Mouse (Mus musculus) intestine, embryonic 16.5 days (tissue): ENCODE data around the gene Mprip. TPM values are rescaled to one million over a fixed set of nuclear protein-coding genes. Genes with fewer than 3 reads are reported as not detected.

Experiments used
- ATAC-seq: fragments of 200-750 bp; cut with Nextera tagmentation; 2 replicates; pipeline ENCODE4 v1.8.0; 2017; ENCODE audit warnings: moderate TSS enrichment, moderate library complexity
- H3K27ac ChIP-seq: fragments of 300-500 bp; sonication (generic); 2 replicates; pipeline ENCODE4 v1.5.1; 2014; ENCODE audit warnings: mild to moderate bottlenecking, low read length
- H3K27me3 ChIP-seq: fragments of 300-500 bp; sonication (generic); replicated peaks from 2 replicates; pipeline ENCODE4 v1.6.1; 2014; ENCODE audit warnings: low read length, control low read depth, mixed read lengths; ENCODE audit not compliant: control insufficient read depth, insufficient read depth
- H3K36me3 ChIP-seq: fragments of 300-500 bp; sonication (generic); 2 replicates; pipeline ENCODE4 v1.6.1; 2014; ENCODE audit warnings: low read length, control low read depth; ENCODE audit not compliant: control insufficient read depth, insufficient read depth
- H3K4me1 ChIP-seq: fragments of 300-500 bp; sonication (generic); 2 replicates; pipeline ENCODE4 v1.6.1; 2014; ENCODE audit warnings: low read length, control low read depth, mixed read lengths; ENCODE audit not compliant: control insufficient read depth, insufficient read depth
- H3K4me2 ChIP-seq: fragments of 300-500 bp; sonication (generic); 2 replicates; pipeline ENCODE4 v1.6.1; 2014; ENCODE audit warnings: low read depth, low read length, control low read depth
- H3K4me3 ChIP-seq: fragments of 300-500 bp; sonication (generic); 2 replicates; pipeline ENCODE4 v1.5.1; 2014; ENCODE audit warnings: mild to moderate bottlenecking, low read length
- H3K9ac ChIP-seq: fragments of 300-500 bp; sonication (generic); 2 replicates; pipeline ENCODE4 v1.6.1; 2014; ENCODE audit warnings: low read depth, low read length
- H3K9me3 ChIP-seq: fragments of 300-500 bp; sonication (generic); 2 replicates; pipeline ENCODE4 v1.6.1; 2016; ENCODE audit warnings: low read length, control low read depth; ENCODE audit not compliant: control insufficient read depth
- WGBS: fragments of 180-500 bp; shearing (Covaris S2); extraction: QIAGEN DNeasy Blood & Tissue Kit; methylation state at CpG from one replicate; pipeline ENCODE4 v1.1.7; 2014; 5-methylcytosine and 5-hydroxymethylcytosine counted together
- polyA plus RNA-seq: library from polyadenylated mRNA; unstranded; fragments of >200 nt; fragmentation: Nextera tagmentation; extraction: Ambion mirVana; gene quantifications from 2 replicates; pipeline ENCODE4 v1.2.1, GENCODE M21; 2015

Mprip gene
- polyA plus RNA-seq, 1 experiment from 2014 or later: 25.2 TPM

- Histone ChIP-seq H3K36me3 (peaks cover 35% of the 10 kb centered on the region), H3K9ac (no peak overlapping the region), H3K9me3 (no peaks in the 10 kb centered on the region), H3K4me2 (no peak overlapping the region), H3K4me3 (no peak overlapping the region), H3K4me1 (0 out of 2 replicates have a peak, but pooled peaks cover 3% of the 10 kb centered on the region), H3K27ac (no peak overlapping the region), H3K27me3 (no peaks in the 10 kb centered on the region)
- WGBS: 94% methylated on average over 6 of the region's 6 CpGs
- no peak for ATAC-seq
These were observed 132.3 kb downstream of the Mprip start for GRCm38 (mm10) chr11:59793390-59793789.

DNA sequence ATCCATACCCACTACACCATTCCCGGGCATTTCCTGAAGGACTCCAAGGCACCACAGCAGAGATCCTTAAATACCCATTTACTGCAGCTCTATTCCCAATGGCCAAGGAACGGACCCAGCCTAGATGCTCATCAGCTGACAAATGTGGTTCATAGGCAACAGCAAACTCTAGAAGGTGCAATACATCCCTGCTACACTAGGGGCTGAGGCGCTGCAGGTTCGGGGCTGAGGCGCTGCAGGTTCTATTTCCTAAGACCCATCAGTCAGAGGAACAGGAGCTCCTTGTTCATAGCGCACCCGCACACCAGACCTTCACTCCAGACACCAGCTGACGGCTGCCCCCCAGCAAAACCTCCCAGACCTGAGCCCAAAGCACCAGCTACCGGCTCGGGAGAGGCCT lies 139.3 kb downstream of the Mprip start:
- no peak for ATAC-seq
- 94% methylated on average over 10 of the region's 10 CpGs for WGBS
- H3K9me3 ChIP-seq: no peaks in the 10 kb centered on the region

GRCm38 (mm10) chr11:59801881-59802280 lies 140.8 kb downstream of the Mprip start:
- WGBS: 96% methylated on average over 8 of the region's 8 CpGs

More for the DNA sequence above, 139.3 kb downstream of the Mprip start:
- Histone ChIP-seq H3K4me2 (no peak overlapping the region), H3K27me3 (no peaks in the 10 kb centered on the region), H3K36me3 (peaks cover 42% of the 10 kb centered on the region), H3K4me3 (no peak overlapping the region), H3K9ac (no peak overlapping the region), H3K27ac (no peak overlapping the region), H3K4me1 (no peaks in the 10 kb centered on the region)

GRCm38 (mm10) chr11:59803516-59803915 lies 142.4 kb downstream of the Mprip start:
- WGBS: 90% methylated on average over 14 of the region's 14 CpGs

More at GRCm38 (mm10) chr11:59801881-59802280, 140.8 kb downstream of the Mprip start:
- H3K27ac ChIP-seq: no peak overlapping the region
- no peaks in the 10 kb centered on the region for H3K27me3 ChIP-seq
- H3K36me3 ChIP-seq: peaks cover 41% of the 10 kb centered on the region
- no peak for ATAC-seq
- no peak overlapping the region for H3K4me3 ChIP-seq
- no peak overlapping the region for H3K9ac ChIP-seq
- H3K4me1 ChIP-seq: no peaks in the 10 kb centered on the region
- no peak overlapping the region for H3K4me2 ChIP-seq
- H3K9me3 ChIP-seq: no peaks in the 10 kb centered on the region

GRCm38 (mm10) chr11:59804409-59805110 lies 143.5 kb downstream of the Mprip start:
- Histone ChIP-seq H3K4me1 (peaks cover 6% of the 10 kb centered on the region), H3K9me3 (no peaks in the 10 kb centered on the region), H3K27ac (no peak overlapping the region), H3K9ac (no peak overlapping the region), H3K36me3 (peaks cover 34% of the 10 kb centered on the region), H3K4me3 (no peak overlapping the region), H3K27me3 (no peaks in the 10 kb centered on the region), H3K4me2 (no peak overlapping the region)
- ATAC-seq: no peak
- 91% methylated on average over 22 of the region's 22 CpGs for WGBS

More at GRCm38 (mm10) chr11:59803516-59803915, 142.4 kb downstream of the Mprip start:
- Histone ChIP-seq H3K4me2 (no peak overlapping the region), H3K4me3 (no peak overlapping the region), H3K9me3 (no peaks in the 10 kb centered on the region), H3K27ac (no peak overlapping the region), H3K27me3 (no peaks in the 10 kb centered on the region), H3K4me1 (peaks cover 2% of the 10 kb centered on the region), H3K9ac (no peak overlapping the region), H3K36me3 (peaks cover 41% of the 10 kb centered on the region)
- ATAC-seq: no peak

GRCm38 (mm10) chr11:59805256-59805655 lies 144.2 kb downstream of the Mprip start:
- WGBS: 92% methylated on average over 1 of the region's 1 CpGs
- Histone ChIP-seq H3K27ac (no peak overlapping the region), H3K4me2 (no peak overlapping the region), H3K36me3 (peaks cover 30% of the 10 kb centered on the region), H3K27me3 (no peaks in the 10 kb centered on the region), H3K4me3 (no peak overlapping the region), H3K4me1 (peaks cover 6% of the 10 kb centered on the region), H3K9ac (no peak overlapping the region), H3K9me3 (no peaks in the 10 kb centered on the region)
- no peak for ATAC-seq

DNA sequence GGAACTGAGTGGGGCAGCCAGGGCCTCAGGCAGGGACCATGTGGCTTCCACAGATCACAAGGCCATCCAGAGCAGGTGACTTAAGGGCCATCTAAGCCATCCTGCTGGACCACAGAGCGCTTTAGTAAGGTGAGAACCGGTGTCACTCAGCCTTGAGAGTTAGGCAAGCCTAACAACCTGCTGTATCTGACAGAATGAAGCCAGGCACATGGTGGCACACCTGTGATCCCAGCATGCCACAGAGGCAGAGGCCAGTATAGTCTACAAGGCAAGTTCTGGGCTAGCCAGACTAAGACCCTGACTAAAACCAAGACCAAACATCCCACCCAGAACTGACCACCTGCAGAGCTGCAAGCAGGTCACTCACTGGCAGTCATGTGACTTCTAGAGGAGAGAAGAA lies 144.6 kb downstream of the Mprip start:
- WGBS: 89% methylated on average over 2 of the region's 2 CpGs
- H3K9me3 ChIP-seq: no peaks in the 10 kb centered on the region

DNA sequence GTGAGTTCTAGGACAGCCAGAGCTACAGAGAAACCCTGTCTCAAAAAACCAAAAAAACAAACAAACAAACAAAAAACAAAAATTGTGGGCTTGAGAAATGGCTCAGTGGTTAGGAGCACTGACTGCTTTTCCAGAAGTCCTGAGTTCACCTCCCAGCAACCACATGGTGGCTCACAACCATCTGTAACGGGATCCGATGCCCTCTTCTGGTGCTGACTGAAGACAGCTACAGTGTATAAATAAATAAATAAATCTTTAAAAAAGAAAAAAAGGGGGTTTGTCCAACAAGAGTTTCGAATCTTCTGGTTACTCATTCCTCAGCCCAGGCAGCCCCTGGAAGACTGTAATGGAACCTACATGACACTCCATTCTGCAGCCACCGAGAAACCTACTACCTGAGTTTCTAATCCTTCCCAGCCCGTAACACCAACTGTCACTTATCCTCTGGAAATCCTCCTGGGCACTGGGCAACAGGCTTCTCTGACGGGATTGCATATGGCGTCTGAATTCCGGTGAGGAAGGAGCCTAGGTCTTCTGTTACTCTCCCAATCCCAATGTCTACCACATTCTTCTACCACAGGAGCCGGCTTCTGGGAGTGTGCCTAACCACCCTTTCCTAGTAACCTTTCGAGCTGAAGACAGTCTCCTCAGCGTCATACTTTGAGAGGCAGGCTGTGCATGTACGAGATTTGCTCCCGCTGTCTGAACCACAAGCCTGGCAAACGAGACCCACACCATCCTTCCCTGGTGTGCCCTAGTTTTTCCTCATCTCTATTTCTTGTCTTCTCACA lies 147.3 kb downstream of the Mprip start:
- H3K4me1 ChIP-seq: peaks cover 6% of the 10 kb centered on the region

More for the DNA sequence above, 144.6 kb downstream of the Mprip start:
- peaks cover 28% of the 10 kb centered on the region for H3K36me3 ChIP-seq
- H3K9ac ChIP-seq: no peak overlapping the region
- no peak for ATAC-seq
- no peak overlapping the region for H3K4me3 ChIP-seq
- H3K27me3 ChIP-seq: no peaks in the 10 kb centered on the region
- H3K4me2 ChIP-seq: no peak overlapping the region
- no peak overlapping the region for H3K27ac ChIP-seq
- peaks cover 6% of the 10 kb centered on the region for H3K4me1 ChIP-seq

GRCm38 (mm10) chr11:59809071-59809669 lies 148.1 kb downstream of the Mprip start:
- Histone ChIP-seq H3K9ac (peak overlapping the region; percentile 95), H3K4me2 (peak overlapping the region; percentile 66), H3K4me1 (peaks cover 6% of the 10 kb centered on the region), H3K9me3 (no peaks in the 10 kb centered on the region), H3K4me3 (peak overlapping the region; percentile 69), H3K27me3 (no peaks in the 10 kb centered on the region), H3K36me3 (peaks cover 9% of the 10 kb centered on the region; the same call in 1 of the 2 replicates), H3K27ac (peak overlapping the region; percentile 94)
- ATAC-seq: peak; percentile 65
- WGBS: under 1% methylated on average over 15 of the region's 15 CpGs

More for the DNA sequence above, 147.3 kb downstream of the Mprip start:
- Histone ChIP-seq H3K27ac (peak overlapping the region; percentile 94), H3K9ac (peak overlapping the region; percentile 95), H3K9me3 (no peaks in the 10 kb centered on the region), H3K36me3 (peaks cover 11% of the 10 kb centered on the region; the same call in 1 of the 2 replicates), H3K4me2 (peak overlapping the region; percentile 66), H3K4me3 (peak overlapping the region; percentile 69), H3K27me3 (no peaks in the 10 kb centered on the region)
- 65% methylated on average over 14 of the region's 14 CpGs for WGBS
- ATAC-seq: no peak
